Mouse (Mus musculus): ENCODE results near the gene Hacd1.

Hacd1 gene

DNA sequence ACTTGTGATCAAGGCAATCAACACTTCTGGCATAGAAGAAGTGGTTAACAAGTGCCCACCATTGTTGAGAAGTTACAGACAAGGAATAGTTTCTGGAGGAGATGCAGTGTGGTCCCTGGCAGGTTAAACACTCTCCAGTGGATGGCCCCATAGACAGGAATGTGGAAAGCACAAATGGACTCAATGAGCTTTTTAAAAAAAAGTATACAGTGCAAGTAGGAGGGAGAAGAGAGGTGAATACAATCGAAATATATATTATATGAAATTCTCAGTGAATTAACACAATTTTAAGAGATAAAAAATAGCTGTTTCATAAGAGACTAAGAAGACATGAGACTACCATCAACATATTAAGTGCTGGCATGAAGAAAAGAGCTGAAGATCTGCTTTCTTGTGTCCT is 36.7 kb downstream of the Hacd1 start:
- no peak for DNase-seq (ENCODE audit: extremely low read depth, insufficient read length, low spot score)

DNA sequence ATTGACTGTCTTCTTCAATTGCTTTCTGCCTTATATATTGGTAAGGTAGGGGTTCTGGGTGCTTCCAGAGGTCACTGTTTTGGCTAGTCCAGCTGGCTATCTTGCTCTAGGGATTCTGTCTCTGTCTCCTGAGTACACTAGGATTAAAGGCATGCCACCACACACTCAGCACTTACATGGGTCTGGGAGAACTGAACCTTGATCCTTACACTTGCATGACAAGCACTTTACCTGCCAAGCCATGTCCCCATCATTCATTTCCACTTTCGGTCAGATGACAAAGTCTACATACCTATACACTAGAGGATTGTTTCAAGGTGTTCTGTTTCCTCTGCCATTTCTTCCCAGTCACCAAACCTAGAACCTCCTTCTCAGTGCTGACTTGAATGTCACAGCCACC is 50.8 kb downstream of the Hacd1 start:
- DNase-seq (ENCODE audit: extremely low read depth, insufficient read length, low spot score): no peak

DNA sequence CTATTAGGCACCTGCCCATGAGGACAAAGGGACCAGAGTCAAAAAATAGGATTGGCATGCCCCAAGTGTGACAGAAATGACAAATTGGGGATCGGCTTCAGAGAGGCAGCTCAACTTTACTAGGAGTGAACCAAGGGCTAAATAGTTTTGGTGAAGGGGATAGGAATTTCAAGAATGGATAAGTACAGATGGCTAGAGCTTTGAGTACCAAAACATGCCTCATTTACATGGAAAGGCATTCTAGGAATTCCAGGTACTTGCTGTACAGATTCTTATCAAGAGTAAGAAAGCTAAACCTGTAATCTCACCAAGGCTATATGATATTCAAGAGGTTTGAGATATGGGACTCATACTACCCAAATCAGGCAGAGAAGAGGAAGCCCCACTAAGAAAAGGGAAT is 95.8 kb downstream of the Hacd1 start:
- no peak for DNase-seq (ENCODE audit: extremely low read depth, insufficient read length, low spot score)

DNA sequence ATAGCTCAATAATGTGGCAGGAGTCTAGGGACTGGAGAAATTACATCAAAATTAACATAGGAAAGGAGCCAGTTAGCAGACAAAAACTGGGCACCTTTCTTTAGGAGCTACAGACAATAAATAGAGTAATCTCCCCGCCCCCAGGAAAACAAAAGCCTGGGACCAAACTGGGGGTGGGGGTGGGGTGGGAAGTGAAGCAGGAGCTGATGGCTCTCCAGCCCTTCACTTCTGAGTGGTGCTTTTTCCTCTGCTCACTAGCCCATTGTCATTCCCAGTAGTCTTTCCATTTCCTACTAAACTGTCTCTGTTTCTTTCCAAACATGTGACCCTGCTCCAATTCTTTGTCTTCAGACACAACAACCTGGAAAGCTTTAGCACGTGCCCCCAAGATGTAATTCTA is 99.5 kb downstream of the Hacd1 start:
- DNase-seq (ENCODE audit: extremely low read depth, insufficient read length, low spot score): no peak

DNA sequence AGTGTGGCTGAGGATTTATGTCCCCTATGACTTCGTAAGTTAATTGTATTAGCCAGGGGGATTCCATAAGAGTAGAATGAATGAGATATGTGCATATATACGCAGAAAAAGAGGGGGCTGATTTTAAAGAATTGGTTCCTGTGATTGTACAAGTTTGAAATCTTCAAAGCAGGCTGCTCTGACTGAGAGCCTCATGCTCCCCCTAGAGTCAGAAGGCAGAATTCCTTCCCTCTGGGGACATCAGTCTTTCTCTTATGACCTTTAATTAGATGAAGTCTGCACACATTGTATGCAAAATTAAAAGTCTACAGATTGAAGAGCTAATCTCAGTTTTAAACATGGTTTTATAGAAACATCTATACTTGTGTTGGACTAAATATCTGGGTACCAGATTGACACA is 117.8 kb downstream of the Hacd1 start:
- no peak for DNase-seq (ENCODE audit: extremely low read depth, insufficient read length, low spot score)

DNA sequence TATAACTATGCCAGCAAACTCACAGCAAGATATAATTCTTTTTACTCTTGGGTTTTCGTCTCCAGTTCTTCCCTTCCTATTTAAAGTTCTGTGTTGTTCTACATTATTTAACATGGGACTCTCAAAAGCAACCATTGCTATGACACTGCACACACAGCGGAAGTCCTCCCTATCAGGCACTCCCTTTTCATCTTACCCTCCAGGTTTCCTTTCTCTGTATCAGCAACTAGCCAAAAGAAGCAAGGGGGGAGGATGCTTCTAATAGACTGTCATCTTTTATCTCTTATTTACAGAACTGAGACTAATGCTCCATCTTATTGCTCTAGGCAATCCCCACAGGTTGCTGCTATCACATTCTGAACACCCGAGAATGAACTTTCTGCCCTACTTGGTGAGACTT is 120.6 kb downstream of the Hacd1 start:
- DNase-seq (ENCODE audit: extremely low read depth, insufficient read length, low spot score): no peak

DNA sequence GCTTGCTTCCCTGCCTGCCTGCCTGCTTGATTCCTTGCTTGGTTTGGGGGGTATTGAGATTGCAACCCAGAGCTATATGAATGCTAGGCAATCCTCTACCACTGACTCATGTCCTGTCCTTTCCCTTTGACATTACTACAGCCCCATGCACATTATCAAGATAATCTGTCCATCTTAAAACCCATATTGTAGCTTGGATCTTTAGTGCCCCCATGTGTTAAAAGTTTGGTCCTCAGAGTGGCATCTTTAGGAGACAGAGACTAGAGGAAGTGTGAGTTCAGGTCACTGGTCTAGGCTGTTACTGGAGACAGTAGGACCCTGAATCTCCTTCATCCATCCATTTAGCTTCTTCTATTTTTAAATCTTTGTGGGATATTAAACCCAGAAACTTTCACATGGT is 123.7 kb downstream of the Hacd1 start:
- DNase-seq (ENCODE audit: extremely low read depth, insufficient read length, low spot score): no peak

DNA sequence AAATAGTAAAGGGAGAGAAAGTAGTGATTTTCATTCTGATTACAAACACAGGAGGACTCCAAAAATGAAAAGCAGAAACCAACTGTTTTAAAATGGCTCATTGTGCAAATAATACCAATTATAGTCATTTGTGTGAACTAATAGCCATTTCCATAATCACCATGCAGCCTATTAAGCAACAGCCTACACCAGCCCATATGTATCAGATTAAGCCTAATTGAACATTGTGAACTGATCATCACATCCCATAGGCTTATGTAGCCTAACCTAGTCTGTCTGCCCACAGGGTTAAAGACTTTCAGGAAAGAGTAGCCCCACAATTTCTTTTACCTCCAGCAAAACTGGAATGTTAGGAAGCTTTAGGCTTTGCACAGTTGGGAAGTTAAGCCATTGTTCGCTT is 125.2 kb downstream of the Hacd1 start:
- DNase-seq (ENCODE audit: extremely low read depth, insufficient read length, low spot score): no peak

DNA sequence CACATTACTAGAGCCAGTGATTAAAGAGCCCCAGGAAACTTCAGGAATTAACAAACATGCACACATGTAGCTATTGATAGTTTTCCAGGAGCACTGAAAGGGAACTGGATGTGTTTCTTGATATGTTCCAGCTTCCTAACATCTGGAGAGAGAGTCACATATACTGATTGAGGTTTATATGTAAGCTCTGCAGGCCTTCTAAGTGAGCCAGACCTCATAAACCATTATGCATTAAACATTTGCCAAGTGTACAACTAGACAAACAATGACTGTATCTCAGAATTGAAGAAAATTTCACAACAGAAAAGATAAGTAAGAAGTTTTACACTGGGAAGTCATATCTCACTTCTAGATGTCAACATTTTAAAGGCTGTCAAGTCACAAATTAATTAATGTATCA is 167.4 kb downstream of the Hacd1 start:
- DNase-seq (ENCODE audit: extremely low read depth, insufficient read length, low spot score): no peak

DNA sequence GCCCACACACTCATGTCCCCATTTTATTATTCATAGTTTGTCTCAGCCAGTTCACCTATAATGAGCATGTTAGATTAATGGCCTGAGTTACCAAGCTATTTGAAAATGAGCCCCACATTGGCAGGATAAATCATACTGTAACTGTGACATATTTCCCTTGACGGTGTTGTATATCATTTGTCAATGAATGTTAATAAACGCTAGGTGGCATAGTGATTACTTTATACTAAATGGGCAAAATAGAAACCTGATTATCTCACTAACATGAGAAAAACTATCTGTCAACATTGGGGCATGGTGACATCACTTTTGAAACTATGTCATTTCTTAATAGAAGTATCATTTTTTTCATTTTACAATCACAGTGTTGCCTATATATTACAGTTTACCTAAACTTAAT is 198.5 kb downstream of the Hacd1 start:
- no peak for DNase-seq (ENCODE audit: extremely low read depth, insufficient read length, low spot score)

DNA sequence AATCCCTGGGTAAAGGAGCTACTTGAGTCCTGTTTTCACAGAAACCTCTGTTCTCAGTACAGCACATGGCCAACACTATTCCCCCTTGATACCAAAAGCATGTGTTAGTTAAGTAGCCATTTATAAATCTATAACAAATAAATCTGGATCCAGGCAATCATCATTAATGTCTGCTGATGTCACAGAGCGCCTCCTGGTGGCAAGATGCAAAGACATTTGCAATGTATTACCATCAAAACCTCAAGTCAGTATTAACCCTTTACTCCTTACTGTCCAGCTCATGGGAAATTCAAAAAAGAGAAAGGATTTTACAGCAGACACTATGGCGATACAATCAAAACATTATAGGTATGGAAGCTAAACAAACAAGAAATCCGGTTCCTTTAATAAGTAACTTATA is 200.4 kb downstream of the Hacd1 start:
- DNase-seq (ENCODE audit: extremely low read depth, insufficient read length, low spot score): peak; percentile 3

DNA sequence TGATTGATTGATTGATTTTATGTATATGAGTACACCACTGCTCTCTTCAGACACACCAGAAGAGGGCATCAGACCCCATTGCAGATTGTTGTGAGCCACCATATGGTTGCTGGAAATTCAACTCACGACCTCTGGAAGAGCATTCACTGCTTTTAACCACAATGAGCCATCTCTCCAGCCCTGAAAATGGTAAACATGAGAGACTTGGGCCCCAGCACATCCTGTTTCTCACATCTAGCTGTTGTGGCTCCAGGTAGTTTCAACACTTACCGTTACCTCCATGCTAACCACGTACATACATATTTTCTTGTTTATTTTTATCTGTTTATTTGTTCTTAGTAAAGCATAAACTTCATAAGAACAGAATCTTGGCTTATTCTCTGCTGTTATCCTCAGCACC is 219.6 kb downstream of the Hacd1 start:
- no peak for DNase-seq (ENCODE audit: extremely low read depth, insufficient read length, low spot score)

DNA sequence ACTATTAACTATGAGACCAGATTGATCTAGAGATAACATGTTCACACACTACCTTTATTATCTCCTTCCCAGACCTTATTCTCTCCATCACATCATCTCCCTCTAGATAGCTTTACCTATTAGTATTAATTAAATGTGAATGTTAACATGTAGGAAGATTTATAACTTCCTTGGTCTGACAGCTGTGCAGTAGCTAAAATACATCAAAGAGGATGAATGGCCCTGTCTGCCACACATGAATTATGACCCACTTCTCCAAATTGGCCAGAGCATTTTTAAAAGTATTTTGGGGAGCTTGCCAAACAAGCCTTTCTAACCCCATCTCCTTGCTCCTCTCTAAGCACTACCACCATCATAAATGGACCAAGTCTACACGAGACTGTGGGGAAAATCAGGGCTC is 220.9 kb downstream of the Hacd1 start:
- no peak for DNase-seq (ENCODE audit: extremely low read depth, insufficient read length, low spot score)

DNA sequence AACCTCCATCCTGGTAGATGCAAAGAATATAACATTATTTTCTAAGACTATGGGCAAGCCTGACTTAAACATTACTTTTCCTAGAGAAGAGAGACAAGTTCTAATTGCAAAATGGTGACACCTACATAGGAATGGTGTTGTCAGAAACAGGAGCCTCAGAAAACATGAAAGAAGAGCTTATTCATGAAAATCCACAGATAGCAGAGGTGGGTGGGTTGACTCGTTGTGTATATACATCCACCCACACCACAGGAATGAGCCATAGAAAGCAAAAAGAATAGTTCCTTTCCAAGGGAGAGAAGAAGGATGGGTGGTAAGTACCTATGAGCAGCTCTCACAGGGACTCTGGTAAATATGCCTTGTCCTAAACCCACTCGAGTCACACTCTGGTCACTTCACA is 239.3 kb downstream of the Hacd1 start:
- DNase-seq (ENCODE audit: extremely low read depth, insufficient read length, low spot score): no peak

DNA sequence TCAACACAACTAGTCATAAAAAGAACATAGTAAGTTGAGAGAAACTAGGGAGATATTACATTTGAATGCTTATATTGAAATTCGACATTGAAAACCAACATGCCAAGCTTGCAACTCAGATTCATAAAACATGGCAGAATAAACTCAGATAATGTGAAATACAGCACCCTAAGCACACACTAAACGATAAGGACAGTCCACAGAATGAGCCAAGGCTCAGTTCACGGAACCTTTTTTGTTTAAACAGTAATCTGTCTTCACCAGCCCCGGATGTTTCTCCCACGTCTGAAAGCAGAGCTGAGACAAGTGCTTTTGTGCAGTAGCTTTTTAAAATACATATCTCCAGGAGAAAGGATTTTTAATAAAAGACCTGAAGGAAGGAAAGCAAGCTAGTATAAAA is 247.3 kb downstream of the Hacd1 start:
- no peak for DNase-seq (ENCODE audit: extremely low read depth, insufficient read length, low spot score)

DNA sequence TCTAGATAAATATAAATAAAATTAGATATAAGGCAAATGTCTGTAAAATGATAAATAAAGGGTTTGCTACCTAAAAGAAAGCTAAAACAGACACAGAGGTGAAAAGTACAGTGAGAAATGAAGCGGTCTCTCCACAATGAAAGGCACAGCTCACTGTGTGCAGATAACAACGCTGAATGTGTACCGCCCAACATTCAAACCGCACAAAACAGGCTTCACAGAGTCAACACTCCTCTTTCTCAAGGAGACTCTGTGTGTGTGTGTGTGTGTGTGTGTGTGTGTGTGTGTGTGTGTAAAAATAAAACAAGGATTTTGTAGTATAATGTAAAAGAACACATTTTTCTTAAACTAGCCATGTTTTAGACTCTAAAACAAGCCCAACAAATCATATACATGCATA is 247.9 kb downstream of the Hacd1 start:
- DNase-seq (ENCODE audit: extremely low read depth, insufficient read length, low spot score): no peak

DNA sequence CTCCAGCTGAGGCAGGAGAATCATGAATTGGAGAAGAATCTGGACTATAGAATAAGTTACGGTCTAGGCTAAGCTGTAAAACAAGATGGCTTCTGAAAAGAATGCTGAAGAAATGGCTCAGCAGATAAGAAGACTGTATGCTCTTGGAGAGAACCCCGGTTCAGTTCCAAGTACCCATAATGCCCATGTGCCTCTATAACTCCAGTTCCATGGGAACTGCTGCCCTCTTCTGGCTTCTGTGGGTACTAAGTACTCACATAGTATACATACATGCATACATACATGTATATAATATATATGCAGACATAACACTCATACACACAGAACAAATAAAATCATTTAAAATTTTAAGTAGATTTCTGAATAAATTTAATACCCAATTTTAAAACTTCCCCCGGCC is 249.8 kb downstream of the Hacd1 start:
- DNase-seq (ENCODE audit: extremely low read depth, insufficient read length, low spot score): no peak

DNA sequence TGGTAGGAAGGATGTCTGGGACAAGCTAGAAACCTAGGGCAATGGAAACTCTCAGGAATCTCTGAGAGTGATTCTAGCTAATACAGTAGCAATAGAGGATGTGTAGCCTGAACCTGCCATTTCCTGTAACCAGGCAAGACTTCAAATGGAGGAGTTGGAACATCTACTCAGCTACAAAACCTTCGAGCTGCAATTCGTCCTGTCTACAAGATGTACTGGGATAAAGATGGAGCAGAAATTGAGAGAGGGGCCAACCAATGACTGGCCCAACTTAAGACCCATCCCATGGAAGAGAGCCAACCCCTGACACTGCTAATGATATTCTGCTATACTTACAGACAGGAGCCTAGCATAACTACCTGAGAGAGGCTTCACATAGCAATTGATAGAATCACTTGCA is 255.3 kb downstream of the Hacd1 start:
- DNase-seq (ENCODE audit: extremely low read depth, insufficient read length, low spot score): no peak
